Mouse (Mus musculus) brain, embryonic 14.5 days (tissue): Measurements from ENCODE around the gene Cstb. TPM values are rescaled to one million over a fixed set of nuclear protein-coding genes. Genes with fewer than 3 reads are reported as not detected.
"Not testable (repeated sequence)": the region's sequence is repeated elsewhere in the genome, so short reads cannot be mapped to it uniquely, and the experiment has no call there.

ENCODE experiments used
- DNase-seq: peaks from one replicate; pipeline ENCODE4 v3.0.0-alpha.2; 2011; ENCODE audit warnings: low read depth
- CTCF ChIP-seq: fragments of 200-500 bp; IDR thresholded peaks from 2 replicates; pipeline ENCODE4 v1.5.1; 2012; ENCODE audit warnings: inconsistent platforms, mild to moderate bottlenecking, moderate library complexity, borderline replicate concordance; ENCODE audit not compliant: insufficient read depth, insufficient read length; ENCODE audit errors: extremely low read depth
- POLR2A ChIP-seq: fragments of 200-500 bp; IDR thresholded peaks from 2 replicates; pipeline ENCODE4 v1.6.1; 2012; ENCODE audit warnings: mild to moderate bottlenecking, inconsistent platforms, borderline replicate concordance; ENCODE audit not compliant: poor library complexity, insufficient read depth, insufficient read length, severe bottlenecking; ENCODE audit errors: extremely low read depth
- polyA plus RNA-seq: library from polyadenylated mRNA; depleted of rRNA; stranded (reverse); fragments of >200 nt; gene quantifications from 2 replicates; pipeline ENCODE4 v1.2.3, GENCODE M21; 2012

Cstb gene
- polyA plus RNA-seq, 1 experiment, result 53.5 TPM

DNA sequence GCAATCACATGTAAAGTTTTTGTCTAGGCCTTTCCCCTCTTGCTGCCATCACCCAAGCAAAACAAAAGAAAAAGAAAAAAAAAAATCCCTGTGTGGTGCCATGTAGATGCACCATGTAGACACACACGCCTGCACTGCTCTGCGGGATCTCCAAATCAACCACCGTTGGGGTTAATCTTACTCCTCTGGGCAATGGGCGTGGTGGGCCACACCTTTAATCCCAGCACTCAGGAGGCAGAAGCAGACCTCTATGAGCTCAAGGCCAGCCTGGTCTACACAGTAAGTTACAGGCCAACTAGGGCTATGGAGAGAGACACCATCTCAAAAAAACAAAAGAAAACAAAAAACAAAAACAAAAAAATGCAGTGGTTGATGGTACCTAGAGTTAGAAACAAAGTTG, 18.3 kb upstream of the Cstb start:
- TF ChIP-seq CTCF, result no peak
- no peak for TF ChIP-seq POLR2A
- DNase-seq, result no peak

DNA sequence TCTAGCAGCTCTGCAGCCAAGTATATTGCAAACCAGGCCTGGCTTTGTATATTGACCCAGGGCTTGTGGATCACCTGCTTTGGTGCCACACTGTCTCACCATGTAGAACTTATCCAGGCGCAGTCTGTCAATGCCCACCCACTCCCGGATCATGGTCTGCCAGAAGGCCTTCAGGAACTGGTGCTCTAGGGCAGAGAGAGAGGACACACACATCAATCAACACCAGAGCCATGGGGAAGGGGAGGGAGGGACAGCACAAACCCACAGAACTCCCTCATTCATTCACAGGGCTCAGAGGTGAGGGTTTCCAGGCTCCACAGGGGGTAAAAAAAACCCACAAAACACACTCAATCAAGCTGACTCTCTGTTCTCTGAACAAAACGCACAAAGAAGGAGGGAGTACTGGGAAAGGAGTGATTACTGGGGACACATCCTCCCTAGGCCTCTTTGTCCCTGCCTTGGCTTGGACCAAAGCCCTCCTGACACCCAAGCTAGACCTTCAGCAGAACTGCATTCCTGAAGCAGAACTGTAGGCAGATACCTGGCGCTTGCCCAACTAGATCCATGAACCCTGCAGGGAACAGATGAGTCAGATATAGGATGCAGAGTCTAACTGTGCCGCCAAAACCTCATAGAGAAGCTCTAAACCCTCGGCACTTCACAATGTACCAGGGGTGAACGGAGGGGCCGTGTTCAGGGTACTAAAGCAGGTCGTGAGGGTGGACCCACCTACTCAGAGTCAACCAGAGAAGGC, 16.3 kb upstream of the Cstb start:
- TF ChIP-seq CTCF, result no peak
- no peak for TF ChIP-seq POLR2A
- DNase-seq, result no peak

DNA sequence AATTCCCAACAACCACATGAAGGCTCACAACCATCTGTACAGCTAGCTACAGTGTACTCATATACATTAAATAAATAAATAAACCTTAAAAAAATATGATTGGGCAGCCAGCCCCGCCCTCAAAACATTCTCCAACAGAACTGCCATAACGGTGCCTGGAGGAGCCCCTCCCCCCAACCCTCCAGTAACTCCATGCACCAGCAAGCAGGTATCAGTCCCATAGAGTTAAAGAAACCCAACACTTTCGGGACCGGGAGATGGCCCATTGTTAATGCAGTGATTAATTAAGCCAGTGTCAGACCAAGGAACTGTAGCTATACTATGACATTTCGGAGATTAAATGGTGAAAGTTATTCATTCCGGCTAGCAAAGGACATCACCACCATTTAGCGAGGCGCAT, 13.6 kb upstream of the Cstb start:
- TF ChIP-seq CTCF, result no peak
- no peak for DNase-seq

DNA sequence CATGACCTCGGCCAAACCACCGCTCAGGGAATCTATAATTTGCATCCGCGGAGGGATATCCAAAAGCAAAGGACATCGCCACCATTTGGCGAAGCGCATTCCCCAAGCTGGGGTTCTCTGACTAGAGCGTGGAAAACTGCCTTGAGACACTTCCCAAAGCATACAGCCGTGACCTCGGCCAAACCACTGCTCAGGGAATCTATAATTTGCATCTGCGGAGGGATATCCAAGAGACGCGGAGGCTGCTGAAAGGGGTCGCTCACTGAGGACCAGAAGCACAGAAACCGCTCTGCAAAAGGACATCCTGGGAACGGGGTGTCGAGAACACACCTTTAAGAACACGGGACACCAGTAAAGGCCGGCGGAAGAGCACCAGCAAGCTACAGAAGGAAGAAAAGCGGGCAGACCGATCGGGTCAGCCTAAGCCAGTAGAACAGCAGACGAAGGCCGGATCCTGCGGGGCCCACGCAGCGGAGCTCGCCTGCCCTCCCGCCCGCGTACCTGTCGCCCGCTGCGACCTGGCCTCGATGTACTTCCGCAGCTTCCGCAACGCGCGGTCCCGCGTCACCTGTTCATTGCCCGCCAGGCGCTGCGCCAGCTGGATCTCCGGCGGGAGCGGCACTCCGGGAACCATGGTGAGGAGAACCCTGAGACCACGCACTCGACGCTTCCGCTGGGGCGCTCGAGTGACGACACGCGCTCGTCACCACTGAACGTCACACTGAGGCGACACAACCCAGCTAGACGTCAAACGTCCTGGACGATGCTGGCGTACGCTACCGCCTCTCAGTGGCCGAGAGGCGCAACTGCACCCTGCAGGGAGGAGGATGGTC, 12.9 kb upstream of the Cstb start, which contains the start of gene Rrp1:
Gene Rrp1, minus strand, starts transcription at position 725 of the 833 bp plus-strand sequence.
- TF ChIP-seq CTCF (peak; percentile 100), POLR2A (peak; percentile 48; the same call in 1 of the 2 replicates)
- peak; percentile 98 for DNase-seq

DNA sequence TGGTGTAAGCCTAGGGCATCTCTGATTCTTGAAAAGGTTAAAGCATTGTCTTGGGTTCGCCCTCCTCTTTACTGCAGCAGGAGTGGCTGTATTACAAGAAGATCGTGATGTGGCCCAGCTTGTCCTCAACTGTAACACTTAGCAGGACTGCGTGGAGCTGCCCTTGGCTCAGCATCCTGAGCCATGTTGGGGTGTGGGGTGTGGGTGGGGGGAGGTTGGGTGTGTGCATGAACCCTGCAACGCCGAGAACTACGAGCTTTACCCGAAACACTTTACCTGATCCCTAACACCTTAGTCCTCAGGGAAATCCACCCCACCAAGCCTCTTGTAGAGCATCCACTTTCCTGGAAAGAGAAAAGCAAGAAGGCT, 12.3 kb upstream of the Cstb start:
- DNase-seq, result no peak
- no peak for TF ChIP-seq CTCF
- TF ChIP-seq POLR2A, result no peak

DNA sequence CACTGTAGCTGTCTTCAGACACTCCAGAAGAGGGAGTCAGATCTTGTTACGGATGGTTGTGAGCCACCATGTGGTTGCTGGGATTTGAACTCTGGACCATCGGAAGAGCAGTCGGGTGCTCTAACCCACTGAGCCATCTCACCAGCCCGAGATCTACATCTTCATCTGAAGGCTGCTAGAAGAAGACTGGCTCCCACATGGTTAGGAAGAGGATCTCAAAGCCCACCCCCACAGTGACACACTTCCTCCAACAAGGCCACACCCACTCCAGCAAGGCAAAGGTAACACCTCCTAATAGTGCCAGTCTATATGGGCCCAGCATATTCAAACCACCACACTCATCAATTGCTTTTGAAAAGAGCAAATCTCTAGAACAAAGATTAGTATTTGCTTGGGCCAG, 10.5 kb upstream of the Cstb start:
- not testable (repeated sequence) for DNase-seq

DNA sequence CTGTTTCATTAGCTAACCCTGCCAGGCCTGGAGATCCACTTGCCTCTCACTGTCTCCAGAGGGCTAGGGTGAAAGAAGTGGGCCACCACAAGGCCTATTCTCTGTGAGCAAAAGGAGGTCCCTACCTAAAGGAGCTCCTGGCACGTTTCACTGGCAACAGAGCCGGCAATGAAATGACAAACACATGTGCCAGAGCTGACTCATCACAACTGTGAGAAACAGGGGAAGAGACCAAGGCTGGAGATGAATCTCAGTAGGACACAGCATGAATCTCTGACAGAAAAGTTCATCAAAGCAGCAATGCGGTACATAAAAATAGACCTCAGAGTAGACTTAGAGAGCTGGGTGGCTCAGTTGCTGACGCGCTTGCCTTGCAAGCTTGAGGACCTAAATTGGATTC, 7.6 kb upstream of the Cstb start:
- TF ChIP-seq CTCF (no peak), POLR2A (no peak)
- DNase-seq, result no peak

DNA sequence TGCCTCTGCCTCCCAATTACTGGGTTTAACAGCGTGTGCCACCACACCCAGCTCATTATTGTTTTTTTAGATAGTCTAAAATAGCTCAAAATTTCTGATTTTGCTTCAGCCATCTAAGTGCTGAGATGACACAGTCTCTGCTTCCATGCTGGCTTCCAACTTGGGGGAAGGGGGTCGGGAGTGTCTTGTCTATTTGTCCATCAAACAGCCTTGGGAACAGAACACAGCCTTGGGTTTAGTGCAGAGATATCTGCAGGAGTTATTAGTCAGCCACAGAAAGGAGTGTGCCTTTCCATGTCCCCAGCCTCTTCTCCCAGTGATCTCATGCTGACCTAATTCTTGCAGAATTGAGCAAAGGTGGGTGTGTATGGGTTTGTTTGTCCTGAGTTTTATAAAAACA, 6.7 kb upstream of the Cstb start:
- TF ChIP-seq CTCF (no peak), POLR2A (no peak)
- DNase-seq, result no peak

DNA sequence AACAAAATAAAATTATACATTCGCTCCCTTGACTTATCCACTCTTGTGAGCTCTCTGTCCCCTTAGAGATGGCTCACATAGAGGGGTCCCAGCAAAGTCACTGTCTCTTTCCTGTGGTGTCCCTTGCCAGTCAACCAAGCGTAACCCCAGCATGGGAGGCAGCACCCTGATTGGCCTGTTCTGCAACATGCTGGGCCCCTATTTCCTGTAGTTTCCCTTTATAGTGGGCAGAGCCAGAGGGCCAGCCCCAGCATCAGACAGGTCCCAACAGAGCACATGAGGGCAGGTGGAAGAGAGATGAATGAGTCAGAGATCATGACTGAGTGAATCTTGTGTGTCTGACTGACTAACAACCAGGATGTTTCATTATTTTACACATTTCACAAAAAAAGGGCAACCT, 4.5 kb upstream of the Cstb start:
- TF ChIP-seq POLR2A (no peak), CTCF (no peak)

DNA sequence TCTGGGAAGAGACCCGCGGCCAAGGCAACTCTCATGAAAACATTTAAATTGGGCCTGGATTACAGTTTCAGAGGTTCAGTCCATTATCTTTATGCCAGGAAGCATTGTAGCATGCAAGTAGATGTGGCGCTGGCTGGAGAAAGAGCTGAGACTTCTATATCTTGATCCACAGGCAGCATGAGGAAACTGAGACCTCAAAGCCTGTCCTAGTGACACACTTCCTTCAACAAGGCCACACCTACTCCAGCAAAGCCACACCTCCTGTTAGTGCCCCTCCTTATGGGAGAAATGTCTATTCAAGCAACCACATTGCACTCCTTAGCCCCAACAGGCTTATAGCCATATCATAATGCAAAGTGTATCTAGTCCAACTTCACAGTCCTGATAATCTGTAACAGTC, 2.9 kb upstream of the Cstb start:
- DNase-seq, result no peak
- TF ChIP-seq POLR2A (no peak), CTCF (no peak)

More for the DNA sequence above, 4.5 kb upstream of the Cstb start:
- DNase-seq, result no peak

DNA sequence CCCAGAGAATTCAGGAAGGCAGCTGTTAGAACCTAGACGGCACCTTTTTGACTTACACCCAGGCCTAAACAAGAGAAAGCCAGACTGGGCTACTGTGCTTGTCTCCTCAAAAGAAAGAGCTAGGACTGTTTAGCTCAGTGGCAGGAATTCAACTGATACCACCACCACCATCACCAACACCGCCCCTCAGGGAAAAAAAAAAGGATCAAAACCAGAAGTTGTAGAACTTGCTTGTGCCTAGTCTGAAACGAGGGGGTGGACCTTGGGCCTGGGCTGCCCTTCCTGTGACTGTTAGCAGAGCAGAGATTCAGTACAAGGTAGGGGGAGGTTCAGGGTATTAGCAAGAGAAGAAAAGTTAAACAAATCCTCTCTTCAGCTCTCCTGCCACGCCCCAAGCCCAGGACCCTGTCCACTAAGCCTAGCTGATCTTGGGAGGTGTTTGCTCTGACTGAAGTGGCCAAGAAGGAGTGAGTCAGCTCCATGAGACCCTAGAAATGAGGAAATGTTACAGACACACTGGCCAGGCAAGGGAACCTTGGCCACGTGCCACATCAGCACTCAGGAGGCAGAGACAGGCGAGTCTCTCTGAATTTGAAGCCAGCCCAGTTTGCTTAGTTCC, 757 bp downstream of the Cstb start:
- DNase-seq, result no peak
- TF ChIP-seq CTCF (no peak), POLR2A (no peak)

DNA sequence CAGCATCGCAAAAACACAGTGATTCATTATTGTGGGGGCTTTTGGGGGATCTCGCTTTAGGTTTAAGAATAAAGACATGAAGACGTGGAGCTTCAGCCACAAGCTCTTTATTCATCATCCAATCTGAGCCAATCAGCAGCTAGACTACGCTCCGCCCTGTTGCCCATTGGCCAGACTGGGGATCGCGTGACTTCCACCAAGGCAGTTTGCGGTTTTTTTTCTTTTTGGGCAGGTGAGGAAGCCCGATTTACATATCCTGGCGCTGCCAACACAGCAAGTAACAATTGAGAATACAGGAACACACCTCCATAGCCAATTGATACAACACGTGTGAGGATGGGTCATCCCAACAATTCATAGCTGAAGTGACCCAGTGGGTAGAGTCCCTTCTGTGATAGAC, 2.6 kb downstream of the Cstb start:
- no peak for DNase-seq
- no peak for TF ChIP-seq CTCF
